Mouse (Mus musculus) C2C12 (cell line): Measurements from ENCODE around the gene Gtf3a. TPM values are rescaled to one million over a fixed set of nuclear protein-coding genes. Genes with fewer than 3 reads are reported as not detected.

ENCODE experiments used
- H3K27me3 ChIP-seq: one replicate; pipeline ENCODE4 v1.6.1; 2011; ENCODE audit not compliant: control insufficient read depth, insufficient read depth, insufficient read length
- H3K36me3 ChIP-seq: one replicate; pipeline ENCODE4 v1.6.1; 2011; ENCODE audit not compliant: control insufficient read depth, insufficient read depth
- H3K4me3 ChIP-seq: one replicate; pipeline ENCODE4 v1.5.1; 2011; ENCODE audit warnings: mild to moderate bottlenecking, control low read depth; ENCODE audit not compliant: poor library complexity, insufficient read depth, severe bottlenecking
- H3K79me2 ChIP-seq: one replicate; pipeline ENCODE4 v1.6.1; 2011; ENCODE audit not compliant: control insufficient read depth, insufficient read depth
- H3K79me3 ChIP-seq: one replicate; pipeline ENCODE4 v1.6.1; 2011; ENCODE audit warnings: low read depth, control low read depth
- H3ac ChIP-seq: one replicate; pipeline ENCODE3; 2011; ENCODE audit warnings: low read depth; ENCODE audit not compliant: control insufficient read depth, insufficient read length
- CEBPB ChIP-seq: IDR thresholded peaks from one replicate; pipeline ENCODE4 v1.6.1; 2011; ENCODE audit warnings: low read depth, mild to moderate bottlenecking, control low read depth, moderate library complexity
- CTCF ChIP-seq: IDR thresholded peaks from one replicate; pipeline ENCODE4 v1.5.1; 2011; ENCODE audit not compliant: control insufficient read depth, insufficient read depth, insufficient read length
- FOSL1 ChIP-seq: IDR thresholded peaks from one replicate; pipeline ENCODE4 v1.8.0; 2011; ENCODE audit warnings: mild to moderate bottlenecking, low read length; ENCODE audit not compliant: poor library complexity, insufficient read depth, severe bottlenecking
- MAX ChIP-seq: IDR thresholded peaks from one replicate; pipeline ENCODE4 v1.6.1; 2011; ENCODE audit warnings: mild to moderate bottlenecking, control low read depth
- MYOD1 ChIP-seq: IDR thresholded peaks from one replicate; pipeline ENCODE4 v1.6.1; 2011; ENCODE audit warnings: low read depth; ENCODE audit not compliant: control insufficient read depth, insufficient read length
- MYOG ChIP-seq: IDR thresholded peaks from one replicate; pipeline ENCODE4 v1.6.1; 2011; ENCODE audit not compliant: control insufficient read depth, insufficient read length; ENCODE audit errors: extremely low read depth
- USF1 ChIP-seq: IDR thresholded peaks from one replicate; pipeline ENCODE4 v1.6.1; 2011; ENCODE audit warnings: low read depth, mild to moderate bottlenecking, control low read depth, moderate library complexity
- polyA plus RNA-seq: library from polyadenylated mRNA; unstranded; fragments of >200 nt; fragmentation: generic; extraction: Trizol; gene quantifications from one replicate; pipeline ENCODE4 v1.2.1, GENCODE M21; 2012; ENCODE audit warnings: missing spikeins

Gene Gtf3a
- polyA plus RNA-seq, 1 experiment, result 96.4 TPM

DNA sequence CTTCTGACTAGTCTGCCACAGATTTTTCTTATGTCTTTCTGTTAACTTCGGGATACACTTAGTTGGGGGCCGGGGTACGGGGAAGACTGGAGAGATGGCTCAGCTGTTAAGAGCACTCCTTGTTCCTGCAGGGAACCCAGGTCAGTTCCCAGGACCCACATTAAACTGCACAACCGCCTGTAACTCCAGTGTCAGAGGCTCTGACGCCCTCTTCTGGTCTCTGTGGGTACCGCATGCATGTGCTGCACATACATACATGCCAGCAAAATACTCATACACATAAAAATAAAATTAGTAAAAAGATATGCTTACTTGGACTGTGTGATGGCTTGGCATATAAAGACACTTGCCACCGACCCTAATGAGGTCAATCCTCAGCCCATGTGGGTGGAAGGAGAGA is 48.4 kb downstream of the Gtf3a start:
- Histone ChIP-seq H3K4me3 (no peak overlapping the region), H3K36me3 (no peaks in the 10 kb centered on the region), H3ac (no peak overlapping the region), H3K79me3 (no peaks in the 10 kb centered on the region), H3K27me3 (no peaks in the 10 kb centered on the region), H3K79me2 (no peaks in the 10 kb centered on the region)
- no peak for TF ChIP-seq CEBPB
- TF ChIP-seq MAX, result no peak
- no peak for TF ChIP-seq CTCF
- TF ChIP-seq USF1, result no peak
- TF ChIP-seq MYOD1, result no peak

GRCm38 (mm10) chr5:146998802-146999201 is 50.3 kb downstream of the Gtf3a start:
- Histone ChIP-seq H3K27me3 (no peaks in the 10 kb centered on the region), H3K79me3 (no peaks in the 10 kb centered on the region), H3K79me2 (no peaks in the 10 kb centered on the region), H3K36me3 (no peaks in the 10 kb centered on the region), H3ac (no peak overlapping the region), H3K4me3 (no peak overlapping the region)
- TF ChIP-seq USF1, result no peak
- TF ChIP-seq CTCF, result no peak
- no peak for TF ChIP-seq MYOD1
- no peak for TF ChIP-seq FOSL1
- no peak for TF ChIP-seq MYOG
- TF ChIP-seq CEBPB, result no peak
- TF ChIP-seq MAX, result no peak

- H3ac ChIP-seq, result no peak overlapping the region
- H3K79me3 ChIP-seq, result no peaks in the 10 kb centered on the region
- no peaks in the 10 kb centered on the region for H3K27me3 ChIP-seq
- no peaks in the 10 kb centered on the region for H3K36me3 ChIP-seq
- no peaks in the 10 kb centered on the region for H3K79me2 ChIP-seq
- no peak overlapping the region for H3K4me3 ChIP-seq
- TF ChIP-seq MYOD1, result no peak
- no peak for TF ChIP-seq USF1
- no peak for TF ChIP-seq FOSL1
- TF ChIP-seq CEBPB, result no peak
- TF ChIP-seq MYOG, result no peak
- no peak for TF ChIP-seq MAX
- no peak for TF ChIP-seq CTCF
These were observed 52.9 kb downstream of the Gtf3a start for GRCm38 (mm10) chr5:147001312-147001711.

- Histone ChIP-seq H3K36me3 (no peaks in the 10 kb centered on the region), H3K79me3 (no peaks in the 10 kb centered on the region), H3K79me2 (no peaks in the 10 kb centered on the region), H3ac (no peak overlapping the region), H3K4me3 (no peak overlapping the region), H3K27me3 (no peaks in the 10 kb centered on the region)
- TF ChIP-seq MYOD1 (no peak), MYOG (no peak), USF1 (no peak), FOSL1 (no peak), MAX (no peak), CTCF (no peak), CEBPB (no peak)
These were observed 54.8 kb downstream of the Gtf3a start for GRCm38 (mm10) chr5:147003303-147003702.

Other genes with a start within 250 kb of the Gtf3a start
- 22.2 TPM for gene Usp12, start 153.7 kb upstream of the Gtf3a start, polyA plus RNA-seq
- gene Rpl21, start 115.8 kb upstream of the Gtf3a start, polyA plus RNA-seq, result 486 TPM
- gene Rasl11a, start 103.6 kb upstream of the Gtf3a start, polyA plus RNA-seq, result 35.3 TPM
- 17.1 TPM for gene Mtif3, start 15.1 kb downstream of the Gtf3a start, polyA plus RNA-seq
- 3.7 TPM for gene Lnx2, start 127.9 kb downstream of the Gtf3a start, polyA plus RNA-seq
- gene Polr1d, start 128.4 kb downstream of the Gtf3a start, polyA plus RNA-seq, result 115 TPM
- gene Gsx1, start 240.0 kb downstream of the Gtf3a start, polyA plus RNA-seq, result not detected